Mouse (Mus musculus) adipose tissue, adult 10 weeks (tissue): ENCODE results near the gene Ppp1r10. TPM values are rescaled to one million over a fixed set of nuclear protein-coding genes. Genes with fewer than 3 reads are reported as not detected.

Experiments
- polyA plus RNA-seq: library from polyadenylated mRNA; stranded (reverse); fragments of 350-450 nt; fragmentation: Illumina TruSeq; extraction: RNeasy Lipid Tissue Mini Kit (QIAGEN cat#74804); gene quantifications from one replicate; pipeline ENCODE4 v1.2.3, GENCODE M21; 2014; ENCODE audit warnings: low read depth, low replicate concordance

The Ppp1r10 gene
- polyA plus RNA-seq: 32.1 TPM

DNA sequence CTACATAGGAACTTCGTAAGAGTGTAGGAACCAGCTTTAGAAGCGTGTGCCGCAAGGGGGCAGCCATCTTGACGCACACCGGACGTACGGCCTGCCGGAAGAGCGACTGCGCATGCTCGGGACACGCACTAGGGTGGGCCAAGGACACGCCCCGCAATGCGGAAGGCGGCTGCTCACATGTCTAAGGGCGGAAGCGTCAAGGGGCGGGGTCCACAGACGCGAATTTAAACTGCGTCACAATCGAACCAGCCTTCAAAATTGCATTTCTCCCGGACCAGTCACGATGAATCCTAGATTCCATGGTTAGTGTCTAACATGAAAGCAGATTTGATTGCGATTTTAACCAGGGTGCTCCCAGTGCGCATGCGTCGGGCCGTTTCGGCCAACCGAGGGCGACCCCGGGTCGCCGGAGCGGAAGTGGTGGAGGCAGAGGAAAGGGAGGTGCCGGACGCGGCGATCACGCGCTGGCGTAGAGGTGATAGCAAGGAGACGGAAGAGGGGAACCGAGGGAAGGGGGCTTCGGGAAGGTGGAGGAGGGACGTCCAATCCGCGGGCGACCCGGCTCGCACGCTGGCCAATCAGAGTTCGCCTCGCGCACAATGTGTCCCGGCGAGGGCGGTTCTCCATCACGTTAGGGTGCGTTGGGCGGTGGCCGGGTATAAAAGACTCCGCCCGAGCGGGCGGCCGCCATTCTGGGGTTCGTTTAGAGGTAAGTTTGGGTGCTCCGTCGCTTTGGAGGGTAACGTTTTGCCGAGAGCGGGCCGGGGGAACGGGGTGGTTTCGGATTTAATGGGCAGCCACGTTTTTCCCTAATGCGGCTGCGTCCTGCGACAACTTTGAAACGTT lies at the start of gene Ppp1r10, which contains the start of gene Mrps18b:
Gene Ppp1r10, plus strand, starts transcription at position 138 of the 846 bp plus-strand sequence.
Gene Mrps18b, minus strand, starts transcription at position 93 of the 846 bp plus-strand sequence.

DNA sequence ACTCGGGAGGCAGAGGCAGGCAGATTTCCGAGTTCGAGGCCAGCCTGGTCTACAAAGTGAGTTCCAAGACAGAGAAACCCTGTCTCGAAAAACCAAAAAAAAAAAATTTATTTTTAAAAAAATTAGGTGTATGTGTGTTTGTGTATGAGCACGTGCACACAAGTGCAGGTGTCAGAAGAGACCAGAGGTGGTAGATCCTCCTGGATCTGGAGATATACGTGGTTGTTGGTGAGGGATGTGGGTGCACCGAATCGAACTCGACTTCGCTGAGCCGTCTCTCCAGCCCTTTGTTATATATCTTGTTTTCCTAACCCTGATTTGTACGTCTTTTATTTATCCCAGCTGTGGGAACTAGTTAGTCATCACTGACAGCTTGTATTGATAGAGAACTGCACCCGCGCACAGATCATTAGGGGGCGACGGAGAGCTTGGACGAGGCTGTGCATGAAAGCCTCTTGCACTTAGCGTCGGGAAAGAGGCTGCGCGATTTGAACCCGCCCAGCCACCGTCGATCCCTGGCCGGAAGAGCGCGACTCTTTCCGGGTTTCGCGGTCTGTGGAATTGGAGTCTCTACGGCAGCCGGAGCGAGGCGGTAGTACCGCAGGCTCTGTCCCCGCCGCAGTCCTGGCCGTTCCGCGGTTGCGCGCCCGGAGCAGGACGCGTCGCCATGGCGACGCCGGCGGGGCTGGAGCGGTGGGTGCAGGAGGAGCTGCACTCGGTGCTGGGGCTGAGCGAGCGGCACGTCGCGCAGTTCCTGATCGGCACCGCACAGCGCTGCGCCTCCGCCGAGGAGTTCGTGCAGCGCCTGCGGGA lies 36.8 kb upstream of the Ppp1r10 start, which contains the start of gene Dhx16:
Gene Dhx16, plus strand, starts transcription at position 575 of the 813 bp plus-strand sequence.

DNA sequence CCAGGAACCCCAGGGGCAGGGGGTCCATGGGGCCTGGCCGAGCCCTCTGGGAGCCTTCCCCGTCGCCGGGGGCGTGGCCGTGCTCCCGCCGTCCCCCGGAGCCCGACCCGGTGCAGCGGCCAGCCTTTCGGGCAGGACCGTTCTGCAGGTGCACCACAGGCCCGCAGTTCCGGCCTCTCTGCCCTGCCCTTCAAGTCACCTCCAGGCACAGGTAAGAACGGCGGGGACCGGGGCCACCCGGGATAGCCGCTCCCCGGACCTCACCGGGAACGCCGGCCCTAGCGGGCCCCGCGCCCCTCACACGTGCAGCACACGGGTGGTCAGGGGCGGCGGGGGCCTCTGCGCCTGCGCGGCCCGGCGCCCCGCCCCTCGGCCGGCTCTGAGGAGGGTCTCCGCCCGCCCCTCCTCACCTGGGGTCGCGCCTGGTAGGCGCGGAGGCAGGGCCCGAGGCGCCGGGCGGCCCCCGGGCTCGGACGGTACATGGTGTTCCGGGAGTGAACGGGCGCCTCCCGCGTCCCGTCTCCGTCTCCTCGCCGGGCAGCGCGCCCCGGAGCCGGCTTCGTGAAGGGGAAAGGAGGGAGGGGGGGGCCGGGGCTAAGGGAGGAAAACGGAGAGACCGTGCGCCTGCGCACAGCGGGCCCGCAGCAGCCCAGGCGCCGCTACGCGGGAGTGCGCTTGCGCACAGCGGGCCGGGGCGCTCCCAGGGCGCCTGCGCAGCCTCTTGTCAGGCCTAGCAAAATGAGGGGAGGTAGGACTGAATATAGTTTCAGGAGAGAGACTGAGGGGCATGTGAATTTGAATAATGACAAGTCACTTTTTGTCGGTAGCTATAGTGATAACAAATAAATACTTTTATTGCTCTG lies 19.2 kb upstream of the Ppp1r10 start, which contains the start of gene 2310061I04Rik:
Gene 2310061I04Rik, minus strand, starts transcription at position 651 of the 863 bp plus-strand sequence.

DNA sequence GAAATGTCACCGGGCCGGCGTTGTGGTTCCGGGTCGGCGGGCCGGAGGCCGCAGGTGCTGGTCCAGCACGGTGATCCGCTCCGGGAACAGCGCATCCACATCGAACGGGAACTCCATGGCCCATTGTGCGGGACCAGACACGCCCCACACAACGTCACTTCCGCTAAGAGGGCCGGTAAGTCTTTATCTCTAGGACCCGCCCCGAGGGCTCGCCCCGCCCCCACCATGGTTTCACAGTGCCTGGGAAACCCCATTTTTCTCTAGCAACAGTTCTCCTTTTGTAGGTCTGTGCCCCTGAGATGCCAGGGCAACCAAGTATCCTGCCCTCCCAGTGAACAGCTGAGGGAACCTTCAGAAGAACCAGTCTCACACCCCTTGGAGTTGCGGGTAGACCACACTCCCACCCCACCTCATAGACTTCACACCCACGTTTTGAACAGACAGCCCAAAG lies 6.3 kb upstream of the Ppp1r10 start, which contains the start of gene Atat1:
Gene Atat1, minus strand, starts transcription at position 157 of the 451 bp plus-strand sequence.

DNA sequence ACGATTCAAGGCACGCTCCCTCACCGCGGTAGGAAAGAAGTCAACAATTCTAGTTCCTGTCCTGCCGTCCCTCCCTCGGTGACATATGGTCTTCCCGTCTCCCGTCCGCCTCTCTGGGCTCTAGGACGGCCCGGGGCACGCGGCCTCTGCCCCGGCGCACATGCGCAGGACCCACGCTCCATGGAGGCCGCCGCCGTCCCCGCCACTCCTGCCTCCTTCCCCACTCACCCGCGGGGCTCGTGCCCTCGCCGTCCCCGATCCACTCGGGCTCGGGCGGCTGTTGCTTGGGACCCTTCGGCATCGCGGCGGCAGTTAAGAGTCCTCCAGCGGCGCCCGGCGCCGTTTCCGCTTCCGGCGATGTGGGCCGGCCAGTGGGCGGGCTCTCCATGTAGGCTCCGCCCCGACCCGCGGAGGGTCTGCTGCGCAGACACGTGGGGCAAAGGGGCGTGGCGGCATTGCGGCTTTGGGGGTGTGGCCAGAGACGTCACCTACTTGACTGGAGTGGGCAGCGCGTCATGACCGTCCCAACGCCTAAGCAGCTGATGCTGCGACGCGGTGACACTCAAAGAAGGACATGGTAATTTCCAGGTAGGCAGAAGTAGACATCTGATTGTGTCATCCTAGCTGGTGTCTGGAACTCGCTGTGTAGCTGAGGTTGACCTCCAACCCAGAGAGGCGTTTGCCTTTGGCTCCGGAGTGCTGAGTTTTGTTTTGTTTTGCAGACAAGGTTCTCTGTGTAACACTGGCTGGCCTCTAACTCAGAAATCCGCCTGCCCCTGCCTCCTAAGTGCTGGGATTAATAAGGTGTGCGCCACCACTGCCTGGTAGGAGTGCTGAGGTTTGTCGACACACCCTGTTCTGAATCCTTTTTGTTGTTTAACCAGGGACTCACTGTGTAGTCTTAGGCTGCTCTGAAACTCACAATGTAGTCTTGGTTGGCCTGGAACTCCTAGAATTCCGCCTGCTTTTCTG lies 53.5 kb downstream of the Ppp1r10 start, which contains the start of gene Abcf1:
Gene Abcf1, minus strand, starts transcription at position 344 of the 972 bp plus-strand sequence.

DNA sequence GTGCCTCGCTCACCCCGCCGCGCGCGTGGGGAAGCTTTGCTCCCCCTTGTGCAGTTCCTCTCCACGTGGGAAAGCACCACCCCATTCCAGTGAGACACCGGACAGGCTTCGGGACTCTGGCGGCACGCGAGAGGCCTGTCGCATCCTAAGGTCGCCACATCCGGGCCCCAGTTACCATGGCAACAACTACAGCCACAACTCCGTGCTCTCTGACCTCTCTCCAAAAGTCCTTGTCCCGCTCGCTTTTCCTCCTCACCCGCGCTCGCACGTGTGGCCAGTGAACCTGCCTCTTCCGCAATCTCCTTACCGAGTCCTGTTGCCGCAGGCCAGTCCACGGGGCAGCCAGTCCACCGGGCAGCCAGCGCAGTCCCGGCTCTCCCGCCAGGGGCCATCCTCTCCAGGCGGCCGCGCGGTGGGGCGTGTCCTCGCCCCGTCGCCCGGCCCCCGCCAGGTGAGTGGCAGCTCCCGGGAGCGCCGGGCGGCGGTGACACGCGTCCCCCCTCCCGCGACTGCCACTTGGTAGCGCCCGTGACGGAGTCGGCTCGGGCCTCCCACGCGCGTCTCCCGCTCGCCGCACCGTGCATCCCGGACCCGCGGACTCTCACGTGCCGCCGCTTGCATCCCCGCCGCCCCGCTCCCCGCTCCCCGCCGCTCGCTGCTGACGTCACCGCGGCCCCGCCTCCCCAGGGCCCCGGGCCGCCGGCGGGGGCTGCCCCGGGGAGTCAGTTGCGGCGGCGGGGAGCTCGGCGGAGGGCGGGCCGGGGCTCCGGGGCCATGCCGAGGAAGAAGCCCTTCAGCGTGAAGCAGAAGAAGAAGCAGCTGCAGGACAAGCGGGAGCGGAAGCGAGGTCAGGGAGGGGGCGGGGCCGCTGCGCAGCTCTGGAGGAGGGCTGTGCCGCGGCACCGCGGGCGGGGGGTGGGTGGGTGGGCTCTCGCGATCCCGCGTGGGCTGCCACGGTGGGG lies 63.4 kb downstream of the Ppp1r10 start, which contains the start of the genes Gnl1 and Prr3:
Gene Gnl1, plus strand, starts transcription at position 451 of the 962 bp plus-strand sequence.
Gene Prr3, minus strand, starts transcription at position 836 of the 962 bp plus-strand sequence.

Other genes with a start within 250 kb of the Ppp1r10 start
- gene Vars2, start 248.8 kb upstream of the Ppp1r10 start, polyA plus RNA-seq: 13.1 TPM
- gene Gtf2h4, start 242.7 kb upstream of the Ppp1r10 start, polyA plus RNA-seq: 14.5 TPM
- gene Ddr1, start 211.8 kb upstream of the Ppp1r10 start, polyA plus RNA-seq: 40.9 TPM
- 31.3 TPM for gene Ier3, start 94.8 kb upstream of the Ppp1r10 start, polyA plus RNA-seq
- gene Flot1, start 93.2 kb upstream of the Ppp1r10 start, polyA plus RNA-seq: 61.9 TPM
- 113 TPM for gene Tubb5, start 78.1 kb upstream of the Ppp1r10 start, polyA plus RNA-seq
- 18.2 TPM for gene Mdc1, start 74.9 kb upstream of the Ppp1r10 start, polyA plus RNA-seq
- gene Nrm, start 55.1 kb upstream of the Ppp1r10 start, polyA plus RNA-seq: 4.6 TPM
- gene Ppp1r18, start 50.8 kb upstream of the Ppp1r10 start, polyA plus RNA-seq: 31.0 TPM
- 39.2 TPM for gene Dhx16, start 36.6 kb upstream of the Ppp1r10 start, polyA plus RNA-seq
- gene 2310061I04Rik, start 19.0 kb upstream of the Ppp1r10 start, polyA plus RNA-seq: 35.5 TPM
- 35.7 TPM for gene Atat1, start 6.4 kb upstream of the Ppp1r10 start, polyA plus RNA-seq
- gene Mrps18b, start within 50 bp of the Ppp1r10 start, polyA plus RNA-seq: 47.0 TPM
- gene Abcf1, start 53.3 kb downstream of the Ppp1r10 start, polyA plus RNA-seq: 54.8 TPM
- gene Gnl1, start 63.4 kb downstream of the Ppp1r10 start, polyA plus RNA-seq: 40.8 TPM
- 23.2 TPM for gene Prr3, start 63.8 kb downstream of the Ppp1r10 start, polyA plus RNA-seq
- 2.4 TPM for gene H2-T24, start 104.1 kb downstream of the Ppp1r10 start, polyA plus RNA-seq
- gene H2-T23, start 116.4 kb downstream of the Ppp1r10 start, polyA plus RNA-seq: 86.6 TPM
- gene H2-T22, start 126.3 kb downstream of the Ppp1r10 start, polyA plus RNA-seq: 77.1 TPM
- gene Gm6034, start 126.5 kb downstream of the Ppp1r10 start, polyA plus RNA-seq: not detected
- 0.38 TPM for gene Gm11127, start 141.9 kb downstream of the Ppp1r10 start, polyA plus RNA-seq
- not detected for gene Gm19684, start 205.2 kb downstream of the Ppp1r10 start, polyA plus RNA-seq
- not detected for gene Gm7030, start 213.0 kb downstream of the Ppp1r10 start, polyA plus RNA-seq